Mouse (Mus musculus): ENCODE results near the gene Mbd6. TPM values are rescaled to one million over a fixed set of nuclear protein-coding genes. Genes with fewer than 3 reads are reported as not detected.

Gene Mbd6
- polyA plus RNA-seq, 1 experiment from 2014 or later, result 9.8 TPM

GRCm38 (mm10) chr10:127289573-127290191 is 864 bp upstream of the Mbd6 start:
- Histone ChIP-seq H3K4me1 (ENCODE audit: control insufficient read depth, insufficient read depth, low read length) (peaks cover 5% of the 10 kb centered on the region), H3K27ac (replicated peaks; ENCODE audit: low read depth, low read length) (peak overlapping the region; percentile 99), H3K9me3 (replicated peaks; ENCODE audit: control insufficient read depth, low read length) (no peaks in the 10 kb centered on the region), H3K9ac (replicated peaks; ENCODE audit: low read length) (peak overlapping the region; percentile 86), H3K4me2 (ENCODE audit: low read depth, low read length) (peak overlapping the region; percentile 82), H3K36me3 (replicated peaks; ENCODE audit: control insufficient read depth, insufficient read depth, low read depth, low read length) (peaks cover 10% of the 10 kb centered on the region), H3K27me3 (ENCODE audit: control insufficient read depth, insufficient read depth, low read length) (no peaks in the 10 kb centered on the region), H3K4me3 (ENCODE audit: low read depth, low read length) (peak overlapping the region; percentile 55)
- ATAC-seq (replicated peaks; ENCODE audit: insufficient number of reproducible peaks, low FRiP score, low TSS enrichment, low read depth) (0 out of 2 replicates have a peak, but pooled peaks have one; percentile 3), DNase-seq (ENCODE audit: low spot score) (no peak)
- WGBS, result 2% methylated on average over 15 of the region's 15 CpGs

- H3K36me3 ChIP-seq (replicated peaks; ENCODE audit: control insufficient read depth, insufficient read depth, low read depth, low read length), result peaks cover 12% of the 10 kb centered on the region
- DNase-seq (ENCODE audit: low spot score), result peak; percentile 65
- ATAC-seq (replicated peaks; ENCODE audit: insufficient number of reproducible peaks, low FRiP score, low TSS enrichment, low read depth), result 0 out of 2 replicates have a peak, but pooled peaks have one; percentile 1
Observed at GRCm38 (mm10) chr10:127288328-127288799, 454 bp downstream of the Mbd6 start.

GRCm38 (mm10) chr10:127287936-127288293 is 903 bp downstream of the Mbd6 start:
- H3K4me3 ChIP-seq (ENCODE audit: low read depth, low read length), result peak overlapping the region; percentile 55
- H3K9me3 ChIP-seq (replicated peaks; ENCODE audit: control insufficient read depth, low read length), result no peaks in the 10 kb centered on the region
- peaks cover 13% of the 10 kb centered on the region for H3K36me3 ChIP-seq (replicated peaks; ENCODE audit: control insufficient read depth, insufficient read depth, low read depth, low read length)
- peaks cover 5% of the 10 kb centered on the region for H3K4me1 ChIP-seq (ENCODE audit: control insufficient read depth, insufficient read depth, low read length)
- no peak for DNase-seq (ENCODE audit: low spot score)
- H3K27ac ChIP-seq (replicated peaks; ENCODE audit: low read depth, low read length), result peak overlapping the region; percentile 99
- peak overlapping the region; percentile 86 for H3K9ac ChIP-seq (replicated peaks; ENCODE audit: low read length)
- H3K27me3 ChIP-seq (ENCODE audit: control insufficient read depth, insufficient read depth, low read length), result no peaks in the 10 kb centered on the region
- peak overlapping the region; percentile 82 for H3K4me2 ChIP-seq (ENCODE audit: low read depth, low read length)
- ATAC-seq (replicated peaks; ENCODE audit: insufficient number of reproducible peaks, low FRiP score, low TSS enrichment, low read depth), result no peak
- 0% methylated on average over 3 of the region's 3 CpGs for WGBS

More at GRCm38 (mm10) chr10:127288328-127288799, 454 bp downstream of the Mbd6 start:
- H3K4me3 ChIP-seq (ENCODE audit: low read depth, low read length), result peak overlapping the region; percentile 55
- peak overlapping the region; percentile 86 for H3K9ac ChIP-seq (replicated peaks; ENCODE audit: low read length)
- peak overlapping the region; percentile 99 for H3K27ac ChIP-seq (replicated peaks; ENCODE audit: low read depth, low read length)
- no peaks in the 10 kb centered on the region for H3K27me3 ChIP-seq (ENCODE audit: control insufficient read depth, insufficient read depth, low read length)
- peak overlapping the region; percentile 82 for H3K4me2 ChIP-seq (ENCODE audit: low read depth, low read length)
- under 1% methylated on average over 13 of the region's 28 CpGs for WGBS
- peaks cover 5% of the 10 kb centered on the region for H3K4me1 ChIP-seq (ENCODE audit: control insufficient read depth, insufficient read depth, low read length)
- no peaks in the 10 kb centered on the region for H3K9me3 ChIP-seq (replicated peaks; ENCODE audit: control insufficient read depth, low read length)

- H3K4me1 ChIP-seq (ENCODE audit: control insufficient read depth, insufficient read depth, low read length), result peaks cover 5% of the 10 kb centered on the region
- peaks cover 13% of the 10 kb centered on the region for H3K36me3 ChIP-seq (replicated peaks; ENCODE audit: control insufficient read depth, insufficient read depth, low read depth, low read length)
- WGBS, result 83% methylated on average over 15 of the region's 15 CpGs
- 0 out of 2 replicates have a peak overlapping the region, but pooled peaks have one; percentile 99 for H3K27ac ChIP-seq (replicated peaks; ENCODE audit: low read depth, low read length)
- peak overlapping the region; percentile 82 for H3K4me2 ChIP-seq (ENCODE audit: low read depth, low read length)
- no peaks in the 10 kb centered on the region for H3K9me3 ChIP-seq (replicated peaks; ENCODE audit: control insufficient read depth, low read length)
- peak overlapping the region; percentile 86 for H3K9ac ChIP-seq (replicated peaks; ENCODE audit: low read length)
- no peak for DNase-seq (ENCODE audit: low spot score)
- no peak for ATAC-seq (replicated peaks; ENCODE audit: insufficient number of reproducible peaks, low FRiP score, low TSS enrichment, low read depth)
- H3K27me3 ChIP-seq (ENCODE audit: control insufficient read depth, insufficient read depth, low read length), result no peaks in the 10 kb centered on the region
- peak overlapping the region; percentile 55 for H3K4me3 ChIP-seq (ENCODE audit: low read depth, low read length)
Observed at GRCm38 (mm10) chr10:127287271-127287935, 1.4 kb downstream of the Mbd6 start.

- Histone ChIP-seq H3K4me1 (ENCODE audit: control insufficient read depth, insufficient read depth, low read length) (peaks cover 5% of the 10 kb centered on the region), H3K4me3 (ENCODE audit: low read depth, low read length) (no peak overlapping the region), H3K36me3 (replicated peaks; ENCODE audit: control insufficient read depth, insufficient read depth, low read depth, low read length) (peaks cover 13% of the 10 kb centered on the region), H3K27me3 (ENCODE audit: control insufficient read depth, insufficient read depth, low read length) (no peaks in the 10 kb centered on the region), H3K4me2 (ENCODE audit: low read depth, low read length) (peak overlapping the region; percentile 0; the same call in 1 of the 2 replicates), H3K9ac (replicated peaks; ENCODE audit: low read length) (no peak overlapping the region), H3K27ac (replicated peaks; ENCODE audit: low read depth, low read length) (no peak overlapping the region), H3K9me3 (replicated peaks; ENCODE audit: control insufficient read depth, low read length) (no peaks in the 10 kb centered on the region)
- ATAC-seq (replicated peaks; ENCODE audit: insufficient number of reproducible peaks, low FRiP score, low TSS enrichment, low read depth), result no peak
- WGBS, result 61% methylated on average over 7 of the region's 7 CpGs
- DNase-seq (ENCODE audit: low spot score), result no peak
Observed at GRCm38 (mm10) chr10:127286730-127287129, 2.1 kb downstream of the Mbd6 start.

- no peak overlapping the region for H3K4me3 ChIP-seq (ENCODE audit: low read depth, low read length)
- H3K9ac ChIP-seq (replicated peaks; ENCODE audit: low read length), result no peak overlapping the region
- no peaks in the 10 kb centered on the region for H3K9me3 ChIP-seq (replicated peaks; ENCODE audit: control insufficient read depth, low read length)
- ATAC-seq (replicated peaks; ENCODE audit: insufficient number of reproducible peaks, low FRiP score, low TSS enrichment, low read depth) (no peak), DNase-seq (ENCODE audit: low spot score) (no peak)
- WGBS, result 80% methylated on average over 7 of the region's 7 CpGs
- H3K27me3 ChIP-seq (ENCODE audit: control insufficient read depth, insufficient read depth, low read length), result no peaks in the 10 kb centered on the region
- peaks cover 17% of the 10 kb centered on the region for H3K36me3 ChIP-seq (replicated peaks; ENCODE audit: control insufficient read depth, insufficient read depth, low read depth, low read length)
- no peak overlapping the region for H3K27ac ChIP-seq (replicated peaks; ENCODE audit: low read depth, low read length)
- H3K4me1 ChIP-seq (ENCODE audit: control insufficient read depth, insufficient read depth, low read length), result peaks cover 5% of the 10 kb centered on the region
- H3K4me2 ChIP-seq (ENCODE audit: low read depth, low read length), result no peak overlapping the region
Observed at GRCm38 (mm10) chr10:127286194-127286593, 2.6 kb downstream of the Mbd6 start.

- no peak overlapping the region for H3K27ac ChIP-seq (replicated peaks; ENCODE audit: low read depth, low read length)
- H3K4me1 ChIP-seq (ENCODE audit: control insufficient read depth, insufficient read depth, low read length), result peaks cover 5% of the 10 kb centered on the region
- WGBS, result 70% methylated on average over 11 of the region's 13 CpGs
- no peak for DNase-seq (ENCODE audit: low spot score)
- no peaks in the 10 kb centered on the region for H3K9me3 ChIP-seq (replicated peaks; ENCODE audit: control insufficient read depth, low read length)
- no peak for ATAC-seq (replicated peaks; ENCODE audit: insufficient number of reproducible peaks, low FRiP score, low TSS enrichment, low read depth)
- no peak overlapping the region for H3K4me2 ChIP-seq (ENCODE audit: low read depth, low read length)
- no peaks in the 10 kb centered on the region for H3K27me3 ChIP-seq (ENCODE audit: control insufficient read depth, insufficient read depth, low read length)
- peaks cover 17% of the 10 kb centered on the region for H3K36me3 ChIP-seq (replicated peaks; ENCODE audit: control insufficient read depth, insufficient read depth, low read depth, low read length)
- H3K9ac ChIP-seq (replicated peaks; ENCODE audit: low read length), result peak overlapping the region; percentile 28
- H3K4me3 ChIP-seq (ENCODE audit: low read depth, low read length), result no peak overlapping the region
Observed at GRCm38 (mm10) chr10:127285644-127286043, 3.2 kb downstream of the Mbd6 start.

Measured in embryonic facial prominence, embryonic 11.5 days (tissue).